Mouse (Mus musculus) hindbrain, postnatal 0 days (tissue): Measurements from ENCODE around the gene Il2rb. TPM values are rescaled to one million over a fixed set of nuclear protein-coding genes. Genes with fewer than 3 reads are reported as not detected.
A peak's percentile ranks its signal among the peaks of the same experiment; 100 is the strongest.

Source experiments
- ATAC-seq: fragments of 200-750 bp; cut with Nextera tagmentation; 2 replicates; pipeline ENCODE4 v1.8.0; 2017; ENCODE audit warnings: mild to moderate bottlenecking, moderate TSS enrichment, moderate library complexity
- DNase-seq: peaks from one replicate; pipeline ENCODE4 v3.0.0-alpha.2; 2015; ENCODE audit warnings: low spot score
- H3K27ac ChIP-seq: fragments of 300-500 bp; sonication (generic); 2 replicates; pipeline ENCODE4 v1.5.1; 2014; ENCODE audit warnings: mild to moderate bottlenecking
- H3K27me3 ChIP-seq: fragments of 300-500 bp; sonication (generic); 2 replicates; pipeline ENCODE4 v1.6.1; 2014; ENCODE audit warnings: low read length, mixed read lengths; ENCODE audit not compliant: insufficient read depth
- H3K36me3 ChIP-seq: fragments of 300-500 bp; sonication (generic); 2 replicates; pipeline ENCODE4 v1.6.1; 2014; ENCODE audit warnings: low read length, mixed read lengths; ENCODE audit not compliant: insufficient read depth
- H3K4me1 ChIP-seq: fragments of 300-500 bp; sonication (generic); 2 replicates; pipeline ENCODE4 v1.6.1; 2014; ENCODE audit warnings: antibody characterized with exemption, low read length, mixed read lengths; ENCODE audit not compliant: insufficient read depth
- H3K4me2 ChIP-seq: fragments of 300-500 bp; sonication (generic); 2 replicates; pipeline ENCODE4 v1.6.1; 2014; ENCODE audit warnings: low read depth, mild to moderate bottlenecking, low read length, moderate library complexity, mixed read lengths
- H3K4me3 ChIP-seq: fragments of 300-500 bp; sonication (generic); 2 replicates; pipeline ENCODE4 v1.5.1; 2014; ENCODE audit warnings: low read length
- H3K9ac ChIP-seq: fragments of 300-500 bp; sonication (generic); replicated peaks from 2 replicates; pipeline ENCODE4 v1.6.1; 2014; ENCODE audit warnings: mild to moderate bottlenecking, low read length, moderate library complexity, mixed read lengths
- H3K9me3 ChIP-seq: fragments of 300-500 bp; sonication (generic); 2 replicates; pipeline ENCODE4 v1.6.1; 2016; ENCODE audit warnings: low read length, mixed read lengths
- CTCF ChIP-seq: IDR thresholded peaks from 2 replicates; pipeline ENCODE4 v1.5.1; 2016; ENCODE audit warnings: antibody characterized with exemption, control low read depth, low read depth
- WGBS: fragments of 180-500 bp; shearing (Covaris S2); extraction: QIAGEN DNeasy Blood & Tissue Kit; methylation state at CpG from one replicate; pipeline ENCODE4 v1.1.7; 2014; 5-methylcytosine and 5-hydroxymethylcytosine counted together
- polyA plus RNA-seq: library from polyadenylated mRNA; unstranded; fragments of >200 nt; fragmentation: Nextera tagmentation; extraction: Ambion mirVana; gene quantifications from 2 replicates; pipeline ENCODE4 v1.2.1, GENCODE M21; 2015
- total RNA-seq: library from RNA; depleted of rRNA; stranded (reverse); fragments of >200 nt; gene quantifications from 2 replicates; pipeline ENCODE4 v1.2.3, GENCODE M21; 2014

Il2rb gene
- total and polyA plus RNA-seq, 2 experiments from 2014 or later, result 0.10 to 0.58 TPM

DNA sequence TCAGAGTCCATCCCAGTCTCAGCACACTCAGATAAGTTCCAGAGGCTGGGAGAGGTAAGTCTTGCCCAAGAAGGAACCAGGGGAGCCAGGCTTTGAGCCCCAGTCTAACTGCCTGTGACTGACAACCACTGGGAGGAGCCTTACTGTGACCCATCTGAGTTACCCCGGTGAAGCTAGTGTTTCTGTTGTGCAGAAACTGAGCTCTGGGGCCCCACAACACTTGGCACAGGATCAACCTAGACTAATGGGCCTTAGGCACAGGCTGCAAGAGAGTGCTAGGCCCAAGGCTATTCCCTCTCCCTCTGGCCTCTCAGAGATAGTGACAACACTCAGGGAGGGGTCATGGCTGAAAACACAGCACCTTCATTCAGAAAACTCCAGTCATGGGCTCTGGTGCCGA is 43.9 kb downstream of the Il2rb start:
- H3K4me1 ChIP-seq, result no peaks in the 10 kb centered on the region
- 65% methylated on average over 2 of the region's 2 CpGs for WGBS
- H3K4me2 ChIP-seq, result no peak overlapping the region
- ATAC-seq (no peak), DNase-seq (no peak)
- no peaks in the 10 kb centered on the region for H3K9me3 ChIP-seq
- H3K27me3 ChIP-seq, result no peaks in the 10 kb centered on the region
- TF ChIP-seq CTCF, result no peak
- H3K36me3 ChIP-seq, result no peaks in the 10 kb centered on the region
- H3K9ac ChIP-seq, result no peak overlapping the region
- no peak overlapping the region for H3K4me3 ChIP-seq
- H3K27ac ChIP-seq, result no peak overlapping the region

GRCm38 (mm10) chr15:78450419-78450768 is 44.7 kb downstream of the Il2rb start:
- H3K4me3 ChIP-seq, result no peak overlapping the region
- DNase-seq, result no peak
- 82% methylated on average over 6 of the region's 6 CpGs for WGBS
- peak; percentile 18; the same call in 1 of the 2 replicates for TF ChIP-seq CTCF
- H3K36me3 ChIP-seq, result no peaks in the 10 kb centered on the region
- H3K9me3 ChIP-seq, result no peaks in the 10 kb centered on the region
- no peak overlapping the region for H3K9ac ChIP-seq
- H3K4me2 ChIP-seq, result no peak overlapping the region
- H3K4me1 ChIP-seq, result no peaks in the 10 kb centered on the region
- no peaks in the 10 kb centered on the region for H3K27me3 ChIP-seq
- ATAC-seq, result no peak
- 0 out of 2 replicates have a peak overlapping the region, but pooled peaks have one; percentile 7 for H3K27ac ChIP-seq

DNA sequence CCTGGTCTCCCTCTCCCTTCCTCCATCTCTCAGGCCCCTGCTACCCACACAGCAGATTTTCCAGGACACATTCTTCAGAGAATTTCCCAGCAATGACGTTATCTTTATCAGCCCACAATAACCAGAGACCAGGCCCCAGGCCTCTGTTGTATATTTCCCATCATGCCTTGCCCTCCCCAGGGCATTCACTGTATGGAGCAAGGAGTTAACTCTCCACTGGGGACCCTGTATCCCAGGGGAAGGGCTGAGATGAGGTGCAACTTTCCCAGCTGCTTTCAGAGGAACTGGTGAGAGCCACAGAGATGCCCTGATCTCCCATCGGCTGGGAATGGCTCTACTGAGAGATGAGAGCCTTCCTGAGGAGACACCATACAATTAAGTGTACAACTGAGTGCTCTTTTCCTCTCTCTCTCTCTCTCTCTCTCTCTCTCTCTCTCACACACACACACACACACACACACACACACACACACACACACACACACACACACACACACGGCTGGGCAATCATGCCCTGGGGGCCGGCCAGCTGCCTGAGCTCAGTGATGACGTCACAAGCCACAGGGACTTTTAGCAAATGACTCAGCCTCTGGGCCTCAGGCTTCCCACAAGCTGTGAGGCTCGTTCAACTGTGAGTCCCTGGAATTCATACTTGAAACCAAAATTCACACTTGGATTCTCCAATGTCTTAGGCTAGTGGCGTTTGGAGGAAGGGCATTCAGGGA is 45.2 kb downstream of the Il2rb start:
- DNase-seq, result peak; percentile 66
- no peaks in the 10 kb centered on the region for H3K4me1 ChIP-seq
- no peak for ATAC-seq
- H3K27ac ChIP-seq, result 0 out of 2 replicates have a peak overlapping the region, but pooled peaks have one; percentile 7
- H3K9ac ChIP-seq, result no peak overlapping the region
- H3K4me3 ChIP-seq, result no peak overlapping the region
- no peak overlapping the region for H3K4me2 ChIP-seq
- no peak for TF ChIP-seq CTCF
- WGBS, result 36% methylated on average over 7 of the region's 7 CpGs
- no peaks in the 10 kb centered on the region for H3K9me3 ChIP-seq
- no peaks in the 10 kb centered on the region for H3K36me3 ChIP-seq
- no peaks in the 10 kb centered on the region for H3K27me3 ChIP-seq

- DNase-seq (no peak), ATAC-seq (no peak)
- H3K36me3 ChIP-seq, result no peaks in the 10 kb centered on the region
- 75% methylated on average over 6 of the region's 6 CpGs for WGBS
- no peaks in the 10 kb centered on the region for H3K9me3 ChIP-seq
- no peak overlapping the region for H3K27ac ChIP-seq
- no peaks in the 10 kb centered on the region for H3K4me1 ChIP-seq
- no peak overlapping the region for H3K4me2 ChIP-seq
- no peak for TF ChIP-seq CTCF
- no peak overlapping the region for H3K9ac ChIP-seq
- H3K27me3 ChIP-seq, result no peaks in the 10 kb centered on the region
- H3K4me3 ChIP-seq, result no peak overlapping the region
Measured at GRCm38 (mm10) chr15:78449131-78449530, 45.9 kb downstream of the Il2rb start.

GRCm38 (mm10) chr15:78447746-78448535 is 47.1 kb downstream of the Il2rb start:
- under 1% methylated on average over 22 of the region's 22 CpGs for WGBS
- Histone ChIP-seq H3K27ac (peak overlapping the region; percentile 66), H3K4me3 (peak overlapping the region; percentile 29), H3K27me3 (no peaks in the 10 kb centered on the region), H3K4me2 (peak overlapping the region; percentile 70), H3K36me3 (no peaks in the 10 kb centered on the region), H3K9me3 (no peaks in the 10 kb centered on the region), H3K9ac (no peak overlapping the region; the same call in 1 of the 2 replicates), H3K4me1 (no peaks in the 10 kb centered on the region)
- ATAC-seq, result peak; percentile 50
- peak; percentile 95 for DNase-seq
- peak; percentile 94 for TF ChIP-seq CTCF

GRCm38 (mm10) chr15:78447121-78447520 is 48.0 kb downstream of the Il2rb start:
- WGBS, result 47% methylated on average over 7 of the region's 7 CpGs
- no peak for DNase-seq
- H3K9ac ChIP-seq, result no peak overlapping the region
- no peak for TF ChIP-seq CTCF
- H3K9me3 ChIP-seq, result no peaks in the 10 kb centered on the region
- ATAC-seq, result no peak
- no peaks in the 10 kb centered on the region for H3K36me3 ChIP-seq
- no peak overlapping the region for H3K4me2 ChIP-seq
- no peak overlapping the region for H3K4me3 ChIP-seq
- peak overlapping the region; percentile 48 for H3K27ac ChIP-seq
- H3K4me1 ChIP-seq, result no peaks in the 10 kb centered on the region
- H3K27me3 ChIP-seq, result no peaks in the 10 kb centered on the region
